Mouse (Mus musculus) kidney, adult 11 months (tissue): Measurements from ENCODE around the gene Qdpr.
A peak's percentile ranks its signal among the peaks of the same experiment; 100 is the strongest.
"Not testable (repeated sequence)": the region's sequence is repeated elsewhere in the genome, so short reads cannot be mapped to it uniquely, and the experiment has no call there.

Source experiments
- DNase-seq: peaks from one replicate; pipeline ENCODE4 v3.0.0; 2022

The Qdpr gene

DNA sequence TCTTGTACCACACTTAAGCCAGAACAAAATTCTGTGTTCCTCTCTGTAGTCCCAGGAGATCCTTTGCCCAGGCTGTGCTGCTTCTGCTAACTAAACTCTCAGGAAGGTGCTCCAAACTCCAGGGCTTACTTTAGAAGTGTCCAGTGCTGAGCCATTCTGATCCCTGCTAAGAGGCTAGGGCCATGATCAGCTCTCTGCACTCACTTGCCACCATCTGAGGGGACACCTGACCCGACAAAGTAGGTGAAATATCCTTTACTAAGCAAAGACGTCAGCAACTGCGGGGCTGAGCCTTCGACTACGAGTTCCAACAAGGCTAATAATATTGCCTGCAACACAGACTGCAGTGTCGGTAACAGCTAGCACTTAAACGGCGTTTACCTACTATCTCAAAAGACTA, 830 bp downstream of the Qdpr start:
- DNase-seq: no peak

DNA sequence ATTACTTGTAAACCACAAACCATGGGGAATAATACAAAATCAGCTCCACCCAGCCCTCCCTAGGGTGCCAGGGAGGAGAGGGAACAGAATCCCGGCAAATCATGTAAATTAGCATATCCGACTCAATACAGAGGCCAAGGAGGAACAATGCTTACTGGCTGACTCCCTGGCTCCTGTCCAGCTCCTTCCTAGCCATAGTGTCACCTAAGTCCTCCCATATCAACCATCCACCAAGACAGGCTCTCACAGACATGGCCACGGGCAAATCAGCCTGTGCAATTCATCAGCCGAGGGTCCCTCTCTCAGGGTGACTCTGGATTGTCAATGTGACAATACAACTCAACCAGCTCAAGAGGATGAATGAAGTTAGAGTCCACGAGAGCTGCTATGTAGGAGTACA, 1.4 kb downstream of the Qdpr start:
- DNase-seq: peak; percentile 19

DNA sequence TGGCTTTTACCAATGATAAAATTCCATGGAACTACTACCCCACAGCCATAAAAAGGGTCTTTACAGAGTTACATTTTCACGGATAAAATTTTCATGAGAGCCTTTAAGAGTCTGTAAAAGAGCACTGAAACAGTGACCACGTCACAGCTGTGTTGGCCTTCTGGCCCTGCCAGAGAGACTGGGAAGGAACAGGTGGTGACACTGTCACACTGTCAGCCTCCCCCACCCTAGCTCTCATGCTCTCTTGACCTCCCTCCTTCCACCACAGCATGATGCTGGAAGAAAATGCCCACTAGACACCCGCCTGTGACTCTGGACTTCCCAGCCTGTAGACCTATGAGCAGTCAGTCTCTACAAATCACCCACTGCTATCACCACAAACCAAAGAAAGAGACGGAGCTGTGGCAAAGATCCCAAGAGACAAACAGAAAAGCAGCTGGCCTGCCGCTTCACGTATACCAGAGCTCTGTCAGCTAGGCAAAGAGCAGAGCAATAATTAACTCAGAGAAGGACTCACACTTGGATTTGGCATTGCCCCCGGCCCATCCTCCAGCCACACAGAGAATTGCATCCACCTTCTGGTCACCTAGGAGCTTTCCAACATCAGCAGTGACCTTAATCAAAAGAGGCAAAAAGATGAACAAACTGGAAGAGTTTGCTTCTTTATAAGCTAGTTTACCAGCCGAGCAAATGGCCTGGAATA, 5.8 kb downstream of the Qdpr start:
- DNase-seq: peak; percentile 79

DNA sequence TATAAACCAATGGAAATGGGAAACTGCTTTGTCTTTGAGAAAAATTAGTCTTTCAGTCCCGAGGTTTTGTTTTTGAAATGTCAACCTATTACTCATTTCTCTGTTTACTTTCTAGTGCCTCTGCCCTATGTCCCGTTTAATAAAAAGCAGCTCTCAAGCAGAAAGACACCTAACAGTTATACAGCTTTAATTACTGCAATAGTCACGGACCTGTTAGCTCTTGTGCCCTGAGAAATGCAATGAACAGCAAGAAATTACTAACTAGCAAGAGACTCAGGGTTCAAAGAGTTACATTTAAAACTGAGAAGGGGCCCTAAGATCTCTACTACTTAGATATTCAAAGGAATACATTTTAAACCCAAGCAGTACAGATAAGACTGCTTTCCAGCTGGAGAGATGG, 8.3 kb downstream of the Qdpr start:
- DNase-seq: no peak

DNA sequence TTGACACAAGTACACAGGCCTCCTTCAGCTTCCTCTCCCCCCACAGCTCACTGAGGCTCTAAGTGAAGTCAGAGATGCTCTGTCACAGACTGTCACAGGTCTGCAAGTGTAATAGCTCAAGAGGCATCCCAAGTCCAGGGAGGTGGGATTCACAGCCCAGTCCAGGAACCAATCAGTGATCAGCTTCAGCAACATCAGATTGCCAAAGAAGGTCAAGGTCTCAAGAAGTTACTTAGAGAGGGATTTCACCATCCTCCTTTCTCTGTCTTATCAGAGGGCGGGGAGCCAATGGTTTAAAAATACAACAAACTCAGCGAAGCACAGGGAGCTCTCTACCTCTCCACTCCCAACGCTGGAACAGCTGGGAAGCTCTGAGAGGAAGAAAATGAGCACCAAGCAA, 8.9 kb downstream of the Qdpr start:
- no peak for DNase-seq

DNA sequence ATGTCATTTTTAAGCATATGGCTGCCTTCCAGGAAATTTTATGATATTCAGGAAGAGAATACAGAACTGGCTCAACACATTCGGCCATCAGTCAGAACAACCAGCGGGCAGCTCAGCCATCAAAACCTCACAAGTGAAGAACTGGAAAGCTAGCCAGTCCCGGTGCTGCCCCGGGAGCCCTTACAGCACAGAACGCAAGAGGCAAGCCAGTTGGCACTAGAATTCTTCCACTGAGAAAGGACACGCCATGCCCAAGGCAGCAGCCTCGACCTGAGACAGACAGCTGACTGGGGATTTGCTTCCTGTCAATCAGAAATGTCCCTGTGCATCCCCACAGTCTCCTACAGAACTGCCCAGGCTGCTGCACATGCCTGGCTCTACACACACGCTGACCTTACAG, 11.7 kb downstream of the Qdpr start:
- DNase-seq: no peak

DNA sequence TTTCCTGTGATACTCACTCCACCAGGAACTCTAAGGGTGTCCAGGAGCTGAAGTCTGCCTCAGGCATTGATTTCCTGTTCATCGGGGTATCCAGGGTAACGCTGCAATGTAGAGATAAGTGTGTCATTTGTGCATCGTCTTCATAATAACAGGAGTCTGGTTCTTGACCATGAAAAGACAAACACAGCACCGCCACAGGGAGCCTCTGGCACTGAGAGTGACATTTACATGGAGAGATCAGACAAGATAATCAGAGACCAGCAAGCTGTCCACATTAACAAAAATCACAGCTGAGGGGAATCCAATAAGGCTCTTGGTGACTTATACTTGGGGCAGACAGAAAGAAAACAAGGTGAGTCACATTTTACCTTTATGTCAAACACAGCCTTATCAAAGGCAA, 12.2 kb downstream of the Qdpr start:
- DNase-seq: no peak

DNA sequence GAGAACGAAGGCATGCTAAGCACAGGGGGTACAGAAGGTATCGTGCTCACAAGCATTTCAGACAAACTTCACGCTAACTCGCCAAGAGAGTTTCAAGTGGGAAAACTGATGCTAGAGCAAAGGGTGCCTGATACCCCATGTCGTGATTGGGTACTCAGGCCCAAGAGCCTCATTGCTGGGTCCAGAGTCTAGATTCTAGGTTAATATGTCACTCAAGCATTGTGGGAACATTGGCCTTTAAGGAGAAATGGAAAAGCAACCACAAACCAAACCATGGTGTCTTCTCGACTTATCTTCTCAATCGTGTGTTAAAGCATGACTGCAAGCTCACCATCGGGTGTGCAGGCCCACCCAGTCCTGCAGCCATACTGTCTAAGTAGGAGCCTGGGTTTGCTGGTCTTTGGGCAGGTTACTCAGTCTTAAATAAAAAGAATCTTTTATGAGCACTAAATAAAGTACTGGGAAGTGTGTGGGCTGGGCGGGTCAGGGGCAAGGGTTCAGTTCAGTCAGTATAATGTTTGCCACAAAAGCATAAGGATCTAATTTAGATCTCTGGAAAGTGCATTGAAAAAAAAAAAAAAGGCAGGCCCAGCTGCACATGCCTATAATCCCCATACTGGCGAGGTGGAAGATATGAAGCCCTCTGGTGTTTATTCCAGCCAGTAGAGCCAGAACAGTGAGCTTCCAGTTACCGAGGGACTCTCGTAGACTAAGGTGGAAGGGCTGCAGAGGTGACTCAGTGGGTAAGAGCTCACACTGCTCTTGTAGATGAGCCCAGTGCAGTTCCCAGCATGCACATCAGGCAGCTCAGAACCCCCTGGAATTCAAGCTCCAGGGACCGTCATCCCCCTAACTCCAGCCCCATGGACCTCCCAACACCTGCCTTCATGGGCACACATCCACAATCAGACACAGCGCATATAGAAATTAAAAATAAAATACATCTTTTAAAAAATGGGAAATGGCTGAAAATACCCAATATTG, 13.8 kb downstream of the Qdpr start:
- DNase-seq: peak; percentile 79

DNA sequence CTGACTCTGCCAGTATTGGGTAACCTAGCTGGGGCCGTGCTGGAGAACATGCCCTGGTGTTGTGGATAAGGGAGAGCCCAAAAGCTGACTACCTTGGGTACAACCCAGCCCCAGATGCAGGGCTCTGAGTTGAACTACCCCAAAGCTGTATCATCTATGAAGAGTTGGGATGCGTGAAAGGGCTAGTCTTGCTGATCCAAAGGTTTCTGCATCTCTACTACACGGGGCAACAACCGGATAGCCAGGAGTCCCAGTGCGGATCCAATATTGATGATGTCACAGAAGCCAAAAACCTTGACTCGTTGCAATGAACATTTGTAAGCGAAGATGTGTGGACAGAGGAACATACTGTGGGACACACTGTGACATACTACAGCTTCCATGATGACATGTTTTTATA, 22.1 kb downstream of the Qdpr start:
- DNase-seq: no peak

DNA sequence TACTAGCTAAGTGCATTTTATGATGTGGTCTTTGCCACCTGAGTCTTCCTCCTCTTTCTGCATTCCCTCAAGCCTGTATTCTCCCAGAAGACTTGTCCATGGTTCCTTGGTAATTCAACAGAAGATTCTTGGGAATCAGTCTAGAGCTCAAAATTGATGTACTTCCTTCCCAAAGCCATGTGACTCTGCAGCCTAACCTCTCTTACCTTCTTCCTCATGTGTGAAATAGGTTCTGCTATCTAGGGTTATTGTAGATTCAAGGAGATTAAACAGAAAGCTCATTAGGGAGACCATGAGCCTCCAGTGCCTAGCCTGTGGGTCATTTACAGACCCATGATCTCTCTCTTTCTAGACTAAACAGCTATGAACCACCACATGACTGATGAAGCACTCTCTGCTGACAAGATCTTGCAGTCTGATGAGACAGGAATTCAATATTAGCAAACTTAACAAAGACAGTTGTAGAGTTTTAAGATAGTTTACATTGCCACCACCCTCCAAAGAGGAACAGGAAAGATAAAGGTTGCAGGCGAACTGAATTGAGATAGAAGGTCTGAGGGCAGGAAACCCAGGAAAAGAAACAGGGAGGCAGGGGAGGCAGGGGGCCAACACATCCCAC, 23.5 kb downstream of the Qdpr start:
- DNase-seq: no peak

DNA sequence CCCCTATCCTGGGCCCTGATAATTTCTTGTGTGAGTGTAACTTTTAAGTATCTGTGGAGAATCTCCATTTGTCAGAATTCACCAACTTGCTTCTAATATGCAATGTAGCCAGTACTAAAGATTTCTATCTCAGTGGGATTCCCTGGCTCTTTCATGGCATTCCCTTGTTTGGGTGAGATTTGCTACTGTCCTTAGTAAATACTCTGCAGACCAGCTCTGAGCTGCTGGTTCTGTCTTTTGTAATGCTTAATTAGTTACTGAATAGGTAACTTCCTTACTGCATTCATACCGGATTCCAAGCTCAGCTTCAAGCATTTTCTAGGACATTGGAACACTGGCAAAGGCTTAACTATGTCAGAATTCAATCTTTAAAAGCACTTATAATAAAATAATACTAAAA, 24.3 kb downstream of the Qdpr start:
- DNase-seq: not testable (repeated sequence)

DNA sequence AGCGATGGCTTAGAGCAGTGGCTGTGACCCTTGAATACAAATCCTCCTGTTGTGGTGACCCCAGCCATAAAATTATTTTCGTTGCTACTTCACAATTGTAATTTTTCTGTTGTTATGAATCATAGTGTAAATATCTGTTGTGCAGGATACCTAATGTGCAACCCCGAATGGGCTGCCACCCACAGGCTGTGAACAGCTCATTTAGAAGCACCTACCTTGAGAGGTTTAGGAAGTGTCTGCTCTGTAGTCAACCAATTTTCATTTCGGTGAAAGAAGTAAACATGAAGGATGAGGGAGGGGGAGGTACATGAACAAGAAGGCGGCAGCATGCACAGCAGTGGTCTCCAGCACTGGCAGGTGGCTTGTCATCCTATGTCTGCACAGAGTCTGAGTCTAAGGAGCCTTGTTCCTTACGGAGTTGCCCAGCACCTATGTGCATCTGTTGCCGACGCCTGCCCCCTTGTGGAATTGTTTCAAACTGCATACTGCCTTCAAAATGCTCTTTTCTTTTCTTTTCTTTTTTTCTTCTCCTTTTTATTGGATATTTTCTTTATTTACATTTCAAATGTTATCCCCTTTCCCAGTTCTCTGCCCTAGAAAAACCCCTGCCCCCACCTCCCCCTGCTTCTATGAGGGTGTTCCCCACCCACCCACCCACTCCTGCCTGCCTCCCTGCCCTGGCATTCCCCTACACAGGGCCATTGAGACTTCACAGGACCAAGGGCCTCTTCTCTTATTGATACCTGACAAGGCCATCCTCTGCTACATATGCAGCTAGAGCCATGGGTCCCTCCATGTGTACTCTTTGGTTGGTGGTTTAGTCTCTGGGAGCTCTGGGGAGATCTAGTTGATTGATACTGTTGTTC, 25.8 kb downstream of the Qdpr start:
- DNase-seq: no peak

DNA sequence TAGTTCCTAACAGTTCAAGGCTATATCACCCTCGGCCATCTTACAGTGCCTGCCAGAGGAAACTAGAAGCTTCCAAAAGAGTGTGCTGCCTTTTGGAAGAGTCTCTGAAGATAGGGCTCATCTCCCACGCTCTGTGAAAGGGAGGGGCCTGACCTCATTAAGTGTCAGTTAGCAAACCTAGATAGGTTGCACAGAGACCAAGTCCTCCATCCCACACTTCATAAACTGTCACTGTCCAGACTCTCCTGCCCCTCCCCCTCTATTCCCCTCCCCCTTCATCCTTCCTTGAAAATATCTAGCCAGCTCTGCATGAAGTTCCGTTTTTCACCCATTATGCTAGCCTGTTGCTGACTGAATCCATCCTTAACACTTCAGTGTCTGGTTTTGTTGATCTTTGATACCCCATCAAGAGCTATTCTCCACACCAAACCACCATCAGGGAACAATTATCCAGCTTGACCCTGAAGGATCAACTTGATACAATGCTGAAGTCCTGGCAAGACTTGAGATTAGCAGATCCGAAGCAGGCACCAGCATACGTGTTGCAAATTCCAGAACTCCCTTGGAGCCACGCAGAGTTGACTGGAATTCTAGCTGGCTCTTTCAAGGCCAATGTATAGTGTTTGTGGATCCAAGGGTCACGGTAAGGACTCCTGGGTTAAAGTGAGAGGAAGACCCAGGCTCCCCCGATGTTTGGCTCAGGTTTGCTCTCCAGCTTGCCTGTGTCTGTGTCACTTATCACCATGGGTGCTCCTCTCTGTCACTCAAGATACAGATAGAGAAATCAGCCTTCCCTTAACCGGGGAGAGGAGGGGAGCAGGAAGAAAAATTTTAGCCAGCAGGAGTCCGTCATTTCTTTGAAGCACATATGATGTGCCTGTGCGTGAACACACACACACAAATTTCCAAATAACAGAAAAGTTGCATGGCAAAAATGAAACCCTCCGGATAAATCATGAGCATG, 27.9 kb downstream of the Qdpr start:
- no peak for DNase-seq

DNA sequence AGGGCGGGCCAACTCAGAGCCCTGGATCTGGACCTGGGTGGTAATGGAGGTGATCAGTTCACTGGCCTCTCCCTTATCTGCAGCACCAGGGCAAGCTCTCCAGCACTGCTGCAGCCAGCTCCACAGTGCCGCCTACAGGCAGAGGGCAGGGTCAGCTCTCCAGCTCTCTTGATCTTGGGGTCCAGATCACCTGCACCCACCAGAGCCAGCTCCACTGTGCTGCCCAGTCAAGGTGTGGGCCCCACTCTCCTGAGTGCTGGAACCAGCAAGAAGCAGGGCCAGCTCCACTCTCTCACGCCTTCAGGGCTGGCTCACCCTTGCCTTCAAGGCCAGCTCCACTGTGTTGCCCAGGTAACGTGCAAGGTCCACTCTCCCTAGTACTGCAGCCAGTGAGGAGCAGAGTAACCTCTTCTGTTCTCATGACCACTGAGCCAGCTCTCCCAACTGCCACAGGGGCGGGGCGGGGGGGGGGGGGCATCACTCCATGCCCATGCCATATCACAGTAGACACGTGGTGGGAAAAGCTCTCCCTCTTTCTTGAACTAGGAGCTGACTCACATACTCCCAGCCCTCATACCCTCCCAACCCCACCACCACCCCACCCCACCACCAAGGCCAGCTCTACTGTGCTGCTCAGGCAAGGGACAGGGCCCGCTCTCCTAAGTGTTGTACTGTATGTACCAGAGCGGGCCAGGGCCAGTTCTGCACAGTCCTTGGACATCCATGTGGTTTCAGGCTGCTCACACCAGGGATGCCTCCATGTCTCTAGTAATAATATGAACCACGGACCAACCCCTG, 30.0 kb downstream of the Qdpr start:
- peak; percentile 71 for DNase-seq

DNA sequence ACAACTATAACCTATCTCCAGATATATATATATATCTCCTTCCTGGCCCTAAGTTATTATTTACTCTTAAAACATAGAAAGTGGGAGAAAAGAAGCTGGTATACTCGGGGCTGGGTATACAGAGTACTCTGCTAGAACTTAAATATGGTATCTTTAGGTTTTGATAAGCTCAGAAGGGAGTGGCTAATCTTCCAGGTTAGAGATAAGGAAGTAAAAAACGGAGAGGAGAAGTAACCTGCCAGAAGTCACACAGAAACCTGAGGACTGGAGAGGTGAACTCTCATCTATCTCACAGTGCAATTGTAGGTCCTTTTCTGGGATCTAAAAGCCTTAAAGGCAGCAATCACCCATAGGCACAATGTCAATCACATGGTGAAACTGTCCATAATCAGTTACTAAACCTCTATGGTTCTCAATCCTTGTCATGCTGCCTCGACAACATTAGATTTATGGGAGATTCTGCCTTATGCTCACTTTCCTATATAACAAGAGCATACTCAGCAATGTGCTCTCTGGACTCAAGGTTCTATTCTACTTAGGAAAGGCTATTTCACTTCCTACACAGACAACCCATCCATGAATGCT, 32.1 kb downstream of the Qdpr start:
- no peak for DNase-seq

DNA sequence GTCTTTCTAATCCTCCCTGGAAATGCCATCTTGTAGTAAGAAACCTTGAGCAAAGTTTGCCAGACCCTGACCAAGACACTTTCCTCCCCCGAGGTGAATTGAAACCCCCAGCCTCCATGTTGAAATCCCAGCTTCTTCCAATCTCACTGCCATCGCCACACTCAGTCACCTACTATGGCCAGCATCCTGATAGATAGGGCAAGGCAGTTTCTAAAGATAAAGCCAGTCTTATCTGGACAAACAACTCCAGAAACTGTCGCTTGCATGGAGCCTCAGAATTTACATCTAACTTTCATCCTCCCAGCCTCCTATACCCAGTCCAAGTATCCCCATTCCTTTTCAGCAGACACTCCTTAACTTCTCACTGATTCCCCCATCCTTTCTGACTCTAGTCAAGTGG, 33.6 kb downstream of the Qdpr start:
- DNase-seq: no peak

DNA sequence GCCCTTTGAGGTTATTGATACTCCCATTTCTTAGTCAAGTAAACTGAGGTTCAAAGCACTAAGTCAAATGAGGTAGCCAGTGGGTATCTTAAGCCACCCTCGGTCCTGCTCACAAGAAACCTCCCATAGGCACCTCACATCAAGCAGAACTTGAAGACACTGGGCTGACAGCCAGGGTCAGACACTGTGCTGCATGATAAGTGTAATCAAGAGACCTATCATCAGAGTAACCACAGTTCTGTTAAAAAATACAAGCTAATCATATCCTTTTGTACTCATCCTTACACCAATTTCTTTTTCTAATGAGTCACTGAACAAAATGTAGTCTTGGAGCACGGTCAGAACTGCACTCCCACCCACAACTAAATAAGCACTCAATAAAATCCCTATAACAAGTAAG, 43.9 kb downstream of the Qdpr start:
- DNase-seq: no peak

DNA sequence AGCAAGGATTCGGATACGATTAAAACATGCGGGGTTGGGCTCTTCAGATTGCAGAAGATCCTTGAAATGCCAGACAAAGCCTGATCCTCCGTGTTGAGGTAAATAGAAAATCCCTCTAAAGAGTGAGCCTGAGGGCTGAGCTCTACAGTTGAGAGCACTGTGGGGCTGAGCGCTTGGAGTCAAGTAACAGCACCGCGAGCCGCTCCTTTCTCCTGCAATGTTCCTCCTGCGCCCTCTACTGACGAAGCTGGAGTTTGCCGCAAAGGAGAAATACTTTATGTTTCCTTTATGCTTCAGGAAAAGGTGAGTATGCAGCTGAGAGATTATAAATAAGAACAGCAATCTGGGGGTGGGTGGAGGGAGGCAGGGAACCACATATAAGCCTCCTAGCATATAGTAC, 47.4 kb downstream of the Qdpr start:
- peak; percentile 43 for DNase-seq

DNA sequence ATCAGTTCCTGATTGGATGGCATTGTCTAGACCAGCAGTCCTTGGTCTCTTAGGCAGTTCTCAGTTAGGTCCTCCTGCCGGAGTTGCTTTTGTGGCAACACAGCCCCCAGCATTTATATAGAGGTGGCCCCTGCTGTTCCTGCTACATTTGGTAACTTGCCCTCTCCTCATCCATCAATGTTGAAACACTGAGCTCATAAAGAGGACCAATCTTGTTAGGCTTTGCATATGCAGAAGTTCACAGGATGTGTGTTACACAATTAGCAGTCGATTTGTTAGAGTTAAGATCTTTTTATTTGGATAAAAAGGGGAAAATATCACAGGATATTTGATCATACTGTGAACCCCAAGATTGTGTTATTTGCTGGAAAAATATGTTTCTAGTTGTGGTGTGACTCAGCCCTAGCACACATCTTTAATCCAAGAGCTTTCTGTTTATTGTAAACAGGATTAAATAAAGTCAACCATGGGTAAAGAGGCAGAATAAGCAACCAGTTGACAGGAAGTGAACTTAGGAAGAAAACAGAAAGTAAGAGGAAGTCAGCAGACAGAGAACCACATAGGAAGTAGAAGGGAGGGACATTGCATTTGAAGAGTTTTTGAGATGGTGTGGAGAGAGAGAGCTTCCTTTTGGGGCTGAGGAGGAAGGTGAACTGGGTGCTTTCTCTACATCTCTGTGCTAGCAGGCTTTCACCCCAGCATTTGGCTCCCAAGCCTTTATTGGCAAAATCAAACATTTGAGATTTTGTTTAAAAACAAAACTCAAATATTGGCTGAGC, 65.8 kb downstream of the Qdpr start:
- DNase-seq: no peak
